ENCODE assay signal across 9 mouse cellular contexts in the genomic region with DNA sequence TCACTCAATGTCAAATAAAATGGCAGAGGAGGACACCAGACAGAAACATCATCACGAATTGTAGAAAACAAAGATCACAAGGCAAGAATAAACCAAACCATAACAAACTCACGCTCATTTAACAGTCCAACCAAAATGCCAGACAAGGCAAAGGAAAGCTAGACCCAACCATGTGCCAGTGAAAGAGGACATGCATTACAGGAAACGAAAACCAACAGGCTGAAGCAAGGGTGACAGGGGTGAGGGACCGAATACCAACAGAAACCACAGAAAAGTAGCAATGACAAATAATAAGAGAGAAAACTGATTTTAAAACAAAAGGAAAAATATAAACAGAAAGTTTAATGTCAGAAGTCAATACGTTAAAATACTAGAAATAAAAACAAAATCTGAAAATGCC.
"Had no signal": no experiment of that assay in that cellular context is flagged by ENCODE, and none has a peak within 500 bp of the region (broad histone marks: within the 10 kb centered on the region; RNA-seq: fewer than 3 reads in every experiment).

No protein-coding gene starts in this region.

- ATAC-seq: midbrain, embryonic 15.5 days had no signal

- DNase-seq: lung, adult 18-20 months; lung, embryonic 14.5 days; lung, postnatal 10 days; lung, postnatal 4 days; right cerebral cortex, postnatal 14 days; thymus, adult 2 months; thymus, postnatal 25 days; thymus, postnatal 4 days had no signal
